Mouse (Mus musculus) midbrain, embryonic 10.5 days (tissue): Measurements from ENCODE around the gene Klk6. TPM values are rescaled to one million over a fixed set of nuclear protein-coding genes. Genes with fewer than 3 reads are reported as not detected.
A peak's percentile ranks its signal among the peaks of the same experiment; 100 is the strongest.

Source experiments
- DNase-seq: peaks from one replicate; pipeline ENCODE4 v3.0.0-alpha.2; 2017; ENCODE audit warnings: low spot score
- H3K27ac ChIP-seq: fragments of 300-500 bp; sonication (generic); replicated peaks from 2 replicates; pipeline ENCODE4 v1.5.1; 2016; ENCODE audit warnings: mild to moderate bottlenecking
- H3K27me3 ChIP-seq: fragments of 300-500 bp; sonication (generic); 2 replicates; pipeline ENCODE4 v1.6.1; 2016; ENCODE audit warnings: low read depth, mild to moderate bottlenecking; ENCODE audit not compliant: poor library complexity, severe bottlenecking
- H3K36me3 ChIP-seq: fragments of 300-500 bp; sonication (generic); 2 replicates; pipeline ENCODE4 v1.6.1; 2016; ENCODE audit warnings: mild to moderate bottlenecking, moderate library complexity
- H3K4me1 ChIP-seq: fragments of 300-500 bp; sonication (generic); 2 replicates; pipeline ENCODE4 v1.6.1; 2016
- H3K4me3 ChIP-seq: fragments of 300-500 bp; sonication (generic); 2 replicates; pipeline ENCODE4 v1.5.1; 2016; ENCODE audit warnings: mild to moderate bottlenecking, moderate library complexity
- H3K9me3 ChIP-seq: fragments of 300-500 bp; sonication (generic); replicated peaks from 2 replicates; pipeline ENCODE4 v1.6.1; 2016; ENCODE audit warnings: mild to moderate bottlenecking
- WGBS: fragments of 180-500 bp; shearing (Covaris S2); methylation state at CpG from one replicate; pipeline ENCODE4 v1.1.7; 2016; 5-methylcytosine and 5-hydroxymethylcytosine counted together
- polyA plus RNA-seq: library from polyadenylated mRNA; unstranded; fragments of >200 nt; fragmentation: Nextera tagmentation; extraction: Ambion mirVana; gene quantifications from 2 replicates; pipeline ENCODE4 v1.2.1, GENCODE M21; 2016

Klk6 gene
- polyA plus RNA-seq, 1 experiment from 2014 or later = not detected

- Histone ChIP-seq H3K36me3 (no peaks in the 10 kb centered on the region), H3K4me3 (no peak within 1 kb of the TSS), H3K27ac (no peak within 1 kb of the TSS), H3K27me3 (no peaks in the 10 kb centered on the region), H3K4me1 (no peaks in the 10 kb centered on the region), H3K9me3 (no peaks in the 10 kb centered on the region)
- WGBS = 47% methylated on average over 3 of the region's 3 CpGs
- DNase-seq = no peak
These were observed 17.4 kb downstream of the Klk6 start, which contains the start of gene Klk5 for GRCm38 (mm10) chr7:43841701-43842100. Klk5 (plus strand) TSS chr7:43841971.

GRCm38 (mm10) chr7:43843801-43844200 lies 19.5 kb downstream of the Klk6 start:
- no peaks in the 10 kb centered on the region for H3K27me3 ChIP-seq
- no peak overlapping the region for H3K4me3 ChIP-seq
- no peaks in the 10 kb centered on the region for H3K9me3 ChIP-seq
- no peak for DNase-seq
- no peak overlapping the region for H3K27ac ChIP-seq
- WGBS = 87% methylated on average over 4 of the region's 4 CpGs
- no peaks in the 10 kb centered on the region for H3K36me3 ChIP-seq
- no peaks in the 10 kb centered on the region for H3K4me1 ChIP-seq

DNA sequence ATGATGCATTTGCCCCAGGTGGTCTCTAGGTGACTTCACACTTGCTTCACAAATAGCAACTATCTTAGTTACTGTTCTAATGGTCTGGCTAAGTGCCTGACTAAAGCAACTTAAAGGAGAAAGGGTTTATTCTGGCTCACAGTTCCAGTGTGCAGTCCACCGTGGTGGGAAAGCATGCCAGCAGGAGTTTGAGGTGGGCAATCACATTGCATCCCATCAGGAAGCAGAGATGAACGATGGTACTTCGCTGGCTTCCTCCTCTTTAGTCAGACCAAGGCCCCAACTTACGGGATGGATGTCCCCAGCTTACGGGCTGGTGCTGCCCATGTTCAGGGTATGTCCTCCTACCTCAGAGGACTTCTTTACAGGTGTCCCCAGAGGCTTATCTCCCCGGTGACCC lies 27.3 kb downstream of the Klk6 start:
- no peak for DNase-seq
- Histone ChIP-seq H3K27ac (no peak overlapping the region), H3K36me3 (no peaks in the 10 kb centered on the region), H3K4me1 (no peaks in the 10 kb centered on the region), H3K9me3 (no peaks in the 10 kb centered on the region), H3K27me3 (no peaks in the 10 kb centered on the region), H3K4me3 (no peak overlapping the region)
- WGBS = 87% methylated on average over 6 of the region's 6 CpGs

DNA sequence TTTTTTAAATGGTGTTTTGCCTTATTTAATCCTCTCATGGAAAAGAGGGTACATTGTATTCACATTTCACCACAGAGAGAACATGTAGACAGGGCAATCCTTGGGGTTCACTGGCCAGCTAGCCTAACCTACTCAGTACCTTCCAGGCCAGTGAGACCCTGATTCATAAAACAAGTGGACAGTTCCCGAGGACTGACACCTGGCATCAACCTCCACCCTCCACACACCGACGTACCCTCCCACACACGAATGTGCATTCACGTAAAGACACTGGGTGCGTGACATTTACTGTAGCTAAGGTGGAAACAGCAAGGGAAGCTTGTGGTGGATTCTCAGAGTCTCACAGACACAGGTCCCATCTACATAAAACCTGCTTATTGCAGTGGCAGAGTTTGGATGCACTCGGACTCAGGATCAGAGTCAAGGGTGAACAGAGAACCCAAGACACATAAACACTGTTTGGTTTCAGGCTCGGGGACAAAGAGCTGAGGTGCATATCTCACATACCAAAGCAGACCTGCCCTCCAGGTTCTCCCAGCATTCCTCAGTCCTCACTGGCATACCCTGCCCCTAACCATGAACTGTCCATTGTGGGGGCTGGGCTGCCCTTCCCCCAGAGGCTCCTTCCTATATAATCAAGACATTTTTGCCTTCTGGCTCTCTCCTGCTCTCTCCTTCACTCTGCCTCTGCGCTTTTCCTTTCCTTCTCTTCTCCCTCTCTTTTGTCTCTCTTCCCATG lies 30.5 kb downstream of the Klk6 start:
- H3K9me3 ChIP-seq = 0 out of 2 replicates have a peak, but pooled peaks cover 2% of the 10 kb centered on the region
- H3K4me3 ChIP-seq = no peak overlapping the region
- no peak for DNase-seq
- no peaks in the 10 kb centered on the region for H3K27me3 ChIP-seq
- 89% methylated on average over 9 of the region's 9 CpGs for WGBS
- no peak overlapping the region for H3K27ac ChIP-seq
- H3K4me1 ChIP-seq = no peaks in the 10 kb centered on the region
- no peaks in the 10 kb centered on the region for H3K36me3 ChIP-seq

DNA sequence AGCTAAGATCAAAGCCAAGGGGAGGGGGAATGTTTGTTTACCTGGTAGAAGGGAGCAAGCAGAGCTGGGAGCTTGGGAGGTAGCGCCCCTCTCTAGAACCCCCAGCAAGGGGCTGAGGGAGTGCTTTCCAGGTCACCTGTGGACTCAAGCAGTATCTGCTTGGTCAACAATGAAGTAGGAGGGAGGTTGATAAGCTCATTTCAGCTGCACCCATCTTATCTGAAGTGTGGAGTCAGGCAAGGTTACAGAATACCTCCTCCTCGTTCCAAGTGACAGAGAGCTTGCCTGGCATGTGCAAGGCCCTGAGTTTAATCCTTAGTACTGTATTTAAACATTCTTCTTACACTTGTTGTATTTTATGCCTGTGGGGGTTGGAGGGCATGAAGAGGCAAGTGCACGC lies 31.4 kb downstream of the Klk6 start:
- DNase-seq = no peak
- H3K9me3 ChIP-seq = 0 out of 2 replicates have a peak, but pooled peaks cover 4% of the 10 kb centered on the region
- no peaks in the 10 kb centered on the region for H3K36me3 ChIP-seq
- H3K27ac ChIP-seq = no peak overlapping the region
- peaks cover 4% of the 10 kb centered on the region for H3K4me1 ChIP-seq
- WGBS = 75% methylated on average over 3 of the region's 3 CpGs
- H3K27me3 ChIP-seq = no peaks in the 10 kb centered on the region
- H3K4me3 ChIP-seq = no peak overlapping the region

DNA sequence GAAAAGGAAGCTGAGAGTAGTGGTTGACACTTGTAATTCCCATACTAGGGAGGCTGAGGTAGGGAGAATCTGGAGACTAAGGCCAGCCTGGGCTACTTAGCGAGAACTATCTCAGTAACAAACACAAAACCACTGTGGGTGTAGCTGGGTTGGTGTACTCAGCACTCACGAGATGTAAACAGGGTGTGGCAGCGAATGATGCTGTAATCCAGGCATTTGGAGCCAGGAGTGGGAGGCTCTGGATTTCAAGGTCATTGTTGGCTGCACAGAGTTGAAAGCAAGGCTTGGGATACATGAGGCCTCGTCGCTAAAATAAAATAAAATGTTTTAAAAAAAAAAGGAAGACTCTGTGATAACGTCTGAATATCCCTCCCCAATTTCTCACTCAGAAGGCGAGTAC lies 32.0 kb downstream of the Klk6 start:
- H3K27ac ChIP-seq = no peak overlapping the region
- DNase-seq = no peak
- no peaks in the 10 kb centered on the region for H3K27me3 ChIP-seq
- peaks cover 10% of the 10 kb centered on the region for H3K4me1 ChIP-seq
- H3K9me3 ChIP-seq = 0 out of 2 replicates have a peak, but pooled peaks cover 4% of the 10 kb centered on the region
- no peak overlapping the region for H3K4me3 ChIP-seq
- 85% methylated on average over 7 of the region's 7 CpGs for WGBS
- no peaks in the 10 kb centered on the region for H3K36me3 ChIP-seq

DNA sequence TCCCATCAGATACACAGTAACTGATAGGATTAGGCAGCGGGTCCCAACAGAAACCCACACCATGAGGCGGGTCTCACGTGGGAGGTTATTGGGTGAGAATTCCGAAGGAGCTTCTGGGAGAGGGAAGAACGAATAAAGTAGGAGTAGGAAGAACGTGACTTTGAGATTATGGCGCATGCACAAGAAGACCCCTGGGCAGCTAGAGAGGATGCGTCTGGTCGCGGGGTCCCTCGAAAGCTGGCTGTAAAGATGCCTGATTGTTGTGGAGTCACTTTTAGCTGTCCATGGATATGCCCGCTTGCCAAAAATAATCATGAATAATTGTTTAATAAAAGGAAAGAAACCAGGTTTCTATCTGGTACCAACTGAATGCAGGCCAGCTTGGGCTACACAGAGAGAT lies 33.2 kb downstream of the Klk6 start:
- H3K4me1 ChIP-seq = peaks cover 12% of the 10 kb centered on the region
- WGBS = 90% methylated on average over 12 of the region's 12 CpGs
- H3K36me3 ChIP-seq = no peaks in the 10 kb centered on the region
- no peaks in the 10 kb centered on the region for H3K27me3 ChIP-seq
- no peak overlapping the region for H3K4me3 ChIP-seq
- H3K27ac ChIP-seq = no peak overlapping the region
- H3K9me3 ChIP-seq = 0 out of 2 replicates have a peak, but pooled peaks cover 4% of the 10 kb centered on the region
- no peak for DNase-seq

DNA sequence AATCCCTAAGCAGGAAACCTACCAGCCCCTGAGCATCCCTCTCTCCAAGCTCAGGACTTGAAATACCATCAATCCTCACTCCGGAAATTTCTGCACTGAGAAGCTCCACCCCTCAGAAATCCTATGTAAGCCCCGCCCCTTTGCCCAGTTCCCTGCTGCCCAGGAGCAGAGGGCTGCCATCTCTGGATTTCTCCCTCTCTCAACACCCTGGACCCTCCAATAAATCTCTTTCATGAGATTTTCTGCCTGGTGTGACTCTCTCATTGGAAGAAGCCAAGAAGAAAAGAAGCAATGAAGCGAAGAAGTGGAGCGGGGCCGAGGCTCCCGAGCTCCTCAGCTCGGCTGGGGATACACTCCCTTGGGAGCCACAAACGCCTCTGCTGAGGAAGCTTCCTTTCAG lies 36.1 kb downstream of the Klk6 start:
- Histone ChIP-seq H3K36me3 (no peaks in the 10 kb centered on the region), H3K9me3 (0 out of 2 replicates have a peak, but pooled peaks cover 4% of the 10 kb centered on the region), H3K27me3 (no peaks in the 10 kb centered on the region), H3K27ac (no peak overlapping the region), H3K4me3 (no peak overlapping the region), H3K4me1 (peaks cover 12% of the 10 kb centered on the region)
- WGBS = 45% methylated on average over 8 of the region's 8 CpGs
- DNase-seq = no peak

DNA sequence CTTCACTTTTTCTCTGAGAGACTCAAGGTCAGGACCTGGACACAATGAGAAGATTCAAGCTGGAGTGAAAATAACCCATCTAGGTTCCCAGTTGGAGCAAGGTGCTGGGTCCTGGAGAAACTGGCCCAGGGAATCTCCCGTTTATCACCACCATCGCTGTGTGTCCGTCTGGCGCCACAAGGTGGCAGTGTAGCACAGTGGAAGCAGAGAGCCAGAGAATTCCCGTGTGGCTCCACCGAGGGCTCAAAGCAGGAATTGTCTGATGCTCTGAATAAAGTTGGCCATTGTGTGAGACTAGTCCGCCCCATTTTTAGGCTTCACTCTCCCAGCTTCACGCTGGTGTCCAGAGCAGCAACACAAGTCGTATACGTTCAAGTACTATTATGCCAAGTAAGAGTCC lies 48.9 kb downstream of the Klk6 start:
- no peak overlapping the region for H3K27ac ChIP-seq
- no peaks in the 10 kb centered on the region for H3K4me1 ChIP-seq
- peak; percentile 77 for DNase-seq
- H3K9me3 ChIP-seq = no peaks in the 10 kb centered on the region
- WGBS = 6% methylated on average over 10 of the region's 10 CpGs
- no peaks in the 10 kb centered on the region for H3K36me3 ChIP-seq
- 0 out of 2 replicates have a peak, but pooled peaks cover 3% of the 10 kb centered on the region for H3K27me3 ChIP-seq
- no peak overlapping the region for H3K4me3 ChIP-seq

GRCm38 (mm10) chr7:43873674-43874073 lies 49.4 kb downstream of the Klk6 start:
- no peak overlapping the region for H3K27ac ChIP-seq
- no peaks in the 10 kb centered on the region for H3K9me3 ChIP-seq
- WGBS = 80% methylated on average over 3 of the region's 3 CpGs
- no peaks in the 10 kb centered on the region for H3K36me3 ChIP-seq
- H3K4me1 ChIP-seq = no peaks in the 10 kb centered on the region
- H3K4me3 ChIP-seq = no peak overlapping the region
- 0 out of 2 replicates have a peak, but pooled peaks cover 3% of the 10 kb centered on the region for H3K27me3 ChIP-seq
- no peak for DNase-seq

DNA sequence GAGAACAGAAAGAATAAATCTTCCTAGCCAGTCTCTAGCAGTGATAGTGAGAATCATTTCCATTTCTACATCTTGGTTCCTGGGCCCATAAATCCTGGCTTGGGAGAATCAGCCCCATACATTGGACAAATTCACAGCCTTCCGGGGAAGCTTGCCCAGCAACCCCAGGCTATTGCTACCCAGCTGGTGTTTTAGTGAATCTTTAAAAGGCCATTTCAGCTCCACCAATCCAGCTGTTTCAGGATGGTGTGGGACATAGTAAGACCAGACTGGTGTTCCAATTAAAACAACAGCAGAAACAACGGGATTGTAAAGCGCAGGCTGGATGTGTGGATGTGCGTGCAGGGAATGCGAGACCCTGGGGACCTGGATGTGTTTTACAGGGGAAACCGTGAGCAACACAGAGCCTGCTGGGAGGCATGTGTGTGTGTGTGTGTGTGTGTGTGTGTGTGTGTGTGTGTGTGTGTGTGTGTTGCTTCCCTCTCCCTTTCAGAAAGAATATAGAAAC lies 50.6 kb downstream of the Klk6 start:
- Histone ChIP-seq H3K36me3 (no peaks in the 10 kb centered on the region), H3K4me1 (no peaks in the 10 kb centered on the region), H3K9me3 (no peaks in the 10 kb centered on the region), H3K27ac (no peak overlapping the region), H3K27me3 (0 out of 2 replicates have a peak, but pooled peaks cover 3% of the 10 kb centered on the region), H3K4me3 (no peak overlapping the region)
- no peak for DNase-seq
- 84% methylated on average over 6 of the region's 6 CpGs for WGBS

- H3K27ac ChIP-seq = no peak overlapping the region
- H3K4me1 ChIP-seq = peaks cover 7% of the 10 kb centered on the region
- H3K36me3 ChIP-seq = no peaks in the 10 kb centered on the region
- 89% methylated on average over 4 of the region's 4 CpGs for WGBS
- H3K27me3 ChIP-seq = peaks cover 3% of the 10 kb centered on the region; the same call in 1 of the 2 replicates
- DNase-seq = no peak
- H3K9me3 ChIP-seq = no peaks in the 10 kb centered on the region
- no peak overlapping the region for H3K4me3 ChIP-seq
These were observed 52.1 kb downstream of the Klk6 start for GRCm38 (mm10) chr7:43876444-43876843.

- peaks cover 8% of the 10 kb centered on the region; the same call in 1 of the 2 replicates for H3K27me3 ChIP-seq
- H3K4me3 ChIP-seq = no peak overlapping the region
- no peaks in the 10 kb centered on the region for H3K36me3 ChIP-seq
- whole genome bisulfite sequencing = 39% methylated on average over 1 of the region's 1 CpGs
- peaks cover 22% of the 10 kb centered on the region for H3K4me1 ChIP-seq
- DNase-seq = no peak
- H3K9me3 ChIP-seq = no peaks in the 10 kb centered on the region
- no peak overlapping the region for H3K27ac ChIP-seq
These were observed 54.0 kb downstream of the Klk6 start for GRCm38 (mm10) chr7:43878281-43878680.
